Mouse (Mus musculus): ENCODE results near the gene Cgrrf1.

DNA sequence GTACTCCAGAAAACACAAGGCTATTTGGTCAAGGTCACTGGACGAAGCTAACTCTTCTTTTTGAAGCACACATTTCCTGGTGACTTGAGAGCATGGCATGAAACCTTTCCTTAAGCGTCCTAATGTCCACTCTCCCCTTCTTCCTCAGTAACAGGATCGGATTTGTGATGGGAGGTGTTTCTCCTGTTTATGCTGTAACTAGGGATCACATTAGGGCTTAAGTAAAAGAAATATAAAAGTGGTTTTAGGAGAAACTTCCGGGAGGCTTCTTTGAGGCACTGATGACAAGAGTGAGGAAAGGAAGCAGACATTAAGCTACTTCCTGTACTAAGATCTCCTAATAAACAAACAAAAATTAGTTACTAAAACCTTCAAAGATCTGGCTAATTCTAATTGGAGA lies 630 bp upstream of the Cgrrf1 start:
- TF ChIP-seq POLR2A (IDR thresholded peaks at IDR 0.05; ENCODE audit: control insufficient read depth, extremely low read depth, insufficient read depth, low read length, poor library complexity), result no peak
- no peak for TF ChIP-seq CTCF (IDR thresholded peaks at IDR 0.05; ENCODE audit: borderline replicate concordance, control insufficient read depth, extremely low read depth, insufficient read depth, low read length, poor library complexity)

Data from thymus, adult 2 months (tissue).